Mouse (Mus musculus): ENCODE measurements at regions not wholly inside any gene's neighbourhood (a gene's known extent, or its start where the extent isn't known, plus 50 kb on each side); places are given as distances from the start of the nearest gene placed in this dataset.
A peak's percentile ranks its signal among the peaks of the same experiment; 100 is the strongest.

GRCm38 (mm10) chr19:21107741-21108140 is 153.7 kb upstream of the Tmc1 start:
- TF ChIP-seq CTCF (IDR thresholded peaks at IDR 0.05; ENCODE audit: low read depth, low read length) (no peak), POLR2A (IDR thresholded peaks at IDR 0.05; ENCODE audit: insufficient read depth, low read length) (no peak), EP300 (IDR thresholded peaks at IDR 0.05; ENCODE audit: insufficient read depth, low read depth, low read length) (peak; percentile 67; the same call in 1 of the 2 replicates)

Measured in ES-Bruce4 (cell line).